Mouse (Mus musculus) left cerebral cortex, adult 11 months (tissue): ENCODE measurements at regions not wholly inside any gene's neighbourhood (a gene's known extent, or its start where the extent isn't known, plus 50 kb on each side); places are given as distances from the start of the nearest gene placed in this dataset.

ENCODE experiments used
- DNase-seq: peaks from one replicate; pipeline ENCODE4 v3.0.0; 2022; ENCODE audit warnings: low spot score

GRCm38 (mm10) chr12:107723062-107723859 lies 234.8 kb downstream of the 3110018I06Rik start:
- no peak for DNase-seq

GRCm38 (mm10) chr12:107723860-107724320 lies 235.5 kb downstream of the 3110018I06Rik start:
- DNase-seq = no peak

DNA sequence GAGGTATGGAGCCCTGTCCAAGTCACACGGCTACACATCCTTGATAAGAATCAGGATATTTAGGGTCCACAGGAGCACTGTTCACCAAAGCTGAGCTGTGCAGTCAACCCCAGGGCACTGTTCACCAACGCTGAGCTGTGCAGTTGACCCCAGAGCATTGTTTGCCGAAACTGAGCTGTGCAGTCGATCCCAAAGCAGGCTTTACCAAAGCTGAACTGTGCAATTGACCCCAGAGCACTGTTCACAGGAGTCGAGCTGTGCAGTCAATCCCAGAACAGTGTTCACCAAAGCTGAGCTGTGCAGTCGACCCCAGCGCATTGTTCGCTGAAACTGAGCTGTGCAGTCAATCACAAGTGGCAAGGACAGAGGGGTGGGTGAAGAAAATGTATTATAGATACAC lies 236.0 kb downstream of the 3110018I06Rik start:
- DNase-seq = no peak

DNA sequence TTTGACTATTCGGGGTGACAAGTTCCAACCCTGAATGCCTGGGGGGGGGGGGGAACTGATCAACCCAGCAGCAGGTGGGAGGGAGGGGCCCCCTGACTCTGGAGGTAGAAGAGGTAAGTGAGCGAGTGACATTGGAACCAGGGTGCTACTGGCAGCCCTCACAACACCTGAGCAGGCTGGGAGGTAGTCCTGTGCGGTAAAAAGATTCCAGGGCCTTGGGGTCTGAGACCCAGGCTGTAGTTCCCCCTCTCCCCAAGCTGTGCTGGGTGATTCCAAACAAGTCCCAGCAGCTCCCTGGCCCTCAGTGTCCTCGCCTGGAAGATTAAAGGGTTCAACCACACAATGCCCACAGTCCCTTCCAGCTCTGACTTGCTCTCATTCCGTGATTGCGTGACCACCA lies 240.4 kb downstream of the 3110018I06Rik start:
- no peak for DNase-seq

DNA sequence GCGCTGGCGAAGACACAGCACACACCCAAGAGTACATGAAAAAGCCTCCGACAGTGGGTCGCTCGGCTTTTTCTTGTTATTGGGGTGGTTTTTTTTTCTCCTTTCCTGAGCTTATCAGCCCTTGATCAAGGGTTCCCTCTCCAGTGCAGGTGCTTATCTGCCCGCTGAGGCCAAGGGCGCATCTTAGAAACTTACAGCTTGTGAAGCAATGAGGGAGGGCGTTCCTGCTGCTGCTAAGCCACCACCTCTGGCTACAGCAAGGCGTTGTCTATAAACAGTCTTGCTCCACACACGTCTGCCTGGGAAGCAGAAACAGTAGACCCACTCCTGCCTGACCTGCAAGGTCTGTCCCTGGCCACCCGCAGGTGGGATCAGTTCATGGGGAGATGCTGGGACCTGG lies 240.9 kb downstream of the 3110018I06Rik start:
- DNase-seq = no peak

- DNase-seq = no peak
These were observed 242.5 kb downstream of the 3110018I06Rik start for GRCm38 (mm10) chr12:107730940-107731339.

- no peak for DNase-seq
These were observed 246.1 kb downstream of the 3110018I06Rik start for GRCm38 (mm10) chr12:107734536-107734935.

DNA sequence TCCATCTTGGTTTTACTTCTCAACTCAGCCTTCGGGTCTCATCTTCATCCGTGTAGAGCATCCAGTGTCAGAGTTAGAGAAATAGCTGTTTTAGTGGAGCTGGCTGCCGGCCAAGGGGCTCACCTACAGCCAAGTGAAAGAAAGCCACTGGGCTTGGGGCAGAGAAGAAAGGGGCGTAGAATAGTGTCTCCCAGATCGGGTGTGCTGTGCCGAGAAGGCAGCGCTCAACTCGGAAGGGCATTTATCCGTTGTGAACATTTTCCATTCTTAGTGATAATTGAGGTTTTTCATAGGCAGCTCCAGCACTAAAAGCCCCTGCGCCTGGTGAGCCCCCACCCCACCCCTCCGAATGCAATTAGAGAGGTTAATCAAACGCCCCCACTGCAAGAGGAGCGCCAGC lies 254.2 kb downstream of the 3110018I06Rik start:
- DNase-seq = no peak

DNA sequence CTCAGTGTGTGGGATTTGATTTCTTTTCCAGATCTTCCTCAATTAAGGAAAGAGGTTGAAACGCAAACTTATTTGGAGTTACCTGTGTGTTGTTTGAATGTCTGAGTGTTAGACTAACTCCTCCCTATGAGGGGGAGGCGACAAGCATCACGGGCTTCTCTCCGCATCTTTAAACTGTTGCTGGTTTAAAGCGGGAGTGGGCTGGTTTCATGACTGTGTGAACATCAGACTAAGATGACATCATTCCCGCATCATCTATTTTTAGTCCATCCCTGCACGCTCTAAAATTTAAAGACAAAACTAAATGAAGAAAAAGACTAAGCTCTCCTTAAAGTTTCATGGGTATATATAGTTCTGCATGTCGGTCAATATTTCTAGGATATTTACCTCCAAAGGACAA lies 256.4 kb downstream of the 3110018I06Rik start:
- no peak for DNase-seq

- no peak for DNase-seq
These were observed 254.7 kb downstream of the Bcl11b start for GRCm38 (mm10) chr12:107748481-107749380.

GRCm38 (mm10) chr12:107749381-107750085 lies 253.9 kb downstream of the Bcl11b start:
- no peak for DNase-seq

DNA sequence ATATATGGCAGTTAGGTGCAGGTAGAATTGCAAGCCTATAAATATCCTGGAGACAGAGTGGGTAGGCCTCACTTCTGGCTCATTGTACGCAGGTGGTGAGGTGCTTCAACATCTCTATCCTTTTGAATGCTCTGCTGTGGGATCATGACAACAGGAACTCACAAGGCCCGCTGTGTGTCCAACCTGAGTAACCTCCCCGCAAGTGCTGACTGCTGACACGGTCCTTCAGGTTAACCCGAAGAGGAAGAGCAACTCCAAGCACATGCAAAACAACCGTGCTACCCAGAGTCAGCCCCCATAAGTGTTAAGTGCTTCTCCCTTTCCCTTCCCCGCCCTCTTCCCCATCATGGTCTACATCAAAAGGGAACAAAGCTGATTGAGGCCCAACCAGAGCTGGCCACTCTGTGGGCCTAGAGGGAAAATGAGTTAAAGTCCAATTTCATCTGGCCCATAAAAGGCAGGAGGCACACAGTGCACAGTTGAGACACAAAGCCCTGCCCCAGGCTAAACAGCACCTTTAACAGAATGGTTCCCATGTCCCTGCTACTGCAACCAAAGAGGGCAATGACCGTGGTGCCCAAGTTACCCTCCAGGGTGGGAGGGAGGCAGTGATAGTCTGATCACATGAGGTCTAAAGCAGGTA lies 253.0 kb downstream of the Bcl11b start:
- no peak for DNase-seq

DNA sequence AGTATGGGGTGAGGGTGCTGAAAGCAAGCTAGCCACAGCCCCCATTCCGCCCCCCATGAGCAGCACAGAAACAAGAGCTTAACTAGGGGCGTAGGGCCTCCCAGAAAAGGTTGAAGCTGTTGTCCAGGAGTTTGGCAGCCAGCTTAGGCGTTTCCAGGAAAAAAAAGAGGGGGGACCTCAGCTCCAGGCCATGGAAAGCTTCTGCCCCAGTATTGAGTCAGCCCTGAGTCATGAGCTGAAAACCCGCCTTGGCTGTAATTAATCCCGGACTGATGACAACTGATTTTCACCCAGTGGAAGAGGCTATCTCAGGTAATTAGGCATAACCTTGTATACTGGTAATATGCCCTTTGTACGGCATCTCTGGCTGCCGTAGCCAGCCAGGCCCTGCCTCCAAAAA lies 251.3 kb downstream of the Bcl11b start:
- DNase-seq = no peak

DNA sequence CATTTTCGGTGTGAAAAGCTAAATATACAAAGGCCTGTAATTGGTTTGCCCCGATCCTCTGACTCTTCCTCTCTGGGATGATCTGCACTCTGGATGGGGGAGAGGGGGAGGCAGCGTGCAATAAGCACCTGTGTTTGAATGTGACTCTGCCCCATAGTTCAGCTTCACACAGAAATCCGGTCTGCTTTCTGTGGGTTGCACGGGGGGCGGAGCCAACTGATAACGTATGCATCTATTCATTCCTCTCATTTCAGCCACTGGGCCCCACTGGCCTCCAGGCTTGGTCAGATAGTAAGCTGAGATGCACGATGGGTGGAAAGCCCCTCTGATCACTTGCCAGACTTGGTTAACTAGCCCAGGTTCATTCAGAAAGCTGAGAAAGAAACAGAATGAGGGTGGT lies 250.8 kb downstream of the Bcl11b start:
- no peak for DNase-seq

GRCm38 (mm10) chr12:107753022-107753421 lies 250.4 kb downstream of the Bcl11b start:
- DNase-seq = no peak

- no peak for DNase-seq
These were observed 249.9 kb downstream of the Bcl11b start for GRCm38 (mm10) chr12:107753536-107753935.

DNA sequence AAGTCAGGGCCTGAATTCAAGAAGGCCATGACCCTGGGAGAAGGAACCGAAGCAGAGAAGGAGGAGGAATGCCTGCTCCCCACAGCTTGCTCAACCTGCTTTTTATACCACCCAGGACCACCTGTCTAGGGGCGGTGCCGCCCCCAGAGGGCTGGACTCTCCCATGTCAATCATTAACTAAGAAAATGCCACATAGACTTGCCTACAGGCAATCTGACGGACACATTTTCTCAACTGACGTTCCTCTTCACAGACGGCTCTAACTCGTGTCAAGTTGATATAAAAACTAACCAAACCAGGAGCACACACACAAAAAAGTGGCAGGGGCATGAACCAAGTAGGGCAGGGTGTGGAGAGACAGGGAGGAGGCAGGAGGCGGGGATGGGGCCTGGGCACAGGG lies 248.5 kb downstream of the Bcl11b start:
- DNase-seq = no peak

DNA sequence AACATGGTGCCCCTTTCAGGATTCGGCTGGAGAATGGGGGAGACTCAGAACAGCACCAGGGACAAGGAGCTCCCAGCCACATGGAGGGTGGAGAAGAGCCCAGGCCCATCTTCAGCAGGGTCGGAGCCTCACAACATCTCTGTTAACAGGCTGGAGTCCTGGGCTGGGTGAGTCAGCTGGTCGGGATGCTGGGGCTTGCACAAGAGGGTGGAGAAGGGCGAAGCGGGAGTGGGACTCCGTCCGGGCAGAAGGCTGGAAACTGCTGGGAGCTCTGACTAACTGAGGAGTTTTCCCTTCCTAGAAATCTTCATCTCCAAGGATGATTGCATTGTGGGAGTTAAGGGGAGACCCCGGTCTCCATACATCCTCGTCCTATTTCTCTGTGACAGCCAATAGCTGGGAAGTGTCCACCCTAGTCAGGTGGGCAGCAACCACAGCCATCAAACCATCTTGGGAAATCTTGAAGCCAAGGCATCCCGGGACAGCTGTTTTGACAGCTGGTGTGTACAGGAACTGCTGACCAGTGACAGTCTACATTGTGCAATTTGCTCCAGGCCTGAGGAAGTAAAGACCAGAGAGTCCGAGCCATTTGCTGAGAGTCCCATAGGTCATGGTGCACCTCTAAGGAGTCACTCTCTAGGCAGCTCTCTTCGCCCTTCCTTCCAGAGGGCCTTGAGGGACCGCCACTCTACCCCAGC lies 247.4 kb downstream of the Bcl11b start:
- DNase-seq = no peak

GRCm38 (mm10) chr12:107757184-107757583 lies 246.2 kb downstream of the Bcl11b start:
- DNase-seq = no peak

DNA sequence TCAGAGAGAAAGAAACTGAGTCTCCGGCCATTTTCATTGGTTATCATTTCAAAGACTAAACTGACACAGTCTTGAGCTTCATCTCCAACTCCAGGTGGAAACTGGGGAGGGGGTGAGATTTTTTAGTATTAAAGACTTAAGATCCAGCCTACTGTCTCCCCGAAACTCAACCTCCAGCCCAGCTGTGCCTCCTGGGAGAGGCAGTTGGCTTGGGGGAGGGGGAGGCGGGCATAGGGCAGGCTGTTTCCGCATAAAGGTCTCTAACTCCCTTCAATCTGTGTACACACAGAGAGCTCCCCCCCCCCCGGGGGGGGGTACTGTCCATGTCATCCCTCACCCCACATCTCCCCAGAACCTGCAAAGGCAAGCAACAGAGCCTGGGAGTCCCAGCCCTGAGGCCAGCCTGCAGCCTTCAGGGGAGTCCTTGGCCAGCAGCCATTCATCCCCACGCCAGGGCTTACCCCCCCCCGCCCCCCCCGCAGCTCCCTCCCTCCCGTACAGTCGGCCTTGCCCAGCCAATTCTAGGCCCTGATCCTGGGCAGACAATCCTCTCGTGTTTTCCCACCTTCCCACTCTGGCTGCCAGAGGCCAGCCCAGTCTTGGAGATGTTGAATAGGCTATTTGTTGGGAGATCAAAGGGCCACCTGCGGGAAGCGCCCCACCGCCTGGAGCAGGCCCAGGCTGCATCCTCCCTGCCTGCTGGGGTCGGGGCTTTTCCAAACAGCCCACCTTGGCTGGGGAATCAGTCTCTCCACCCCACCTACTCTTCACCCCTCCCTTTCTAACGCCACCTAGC lies 245.2 kb downstream of the Bcl11b start:
- DNase-seq = no peak
